Mouse (Mus musculus) limb, embryonic 14.5 days (tissue): ENCODE data around the gene Nav3. TPM values are rescaled to one million over a fixed set of nuclear protein-coding genes. Genes with fewer than 3 reads are reported as not detected.
A peak's percentile ranks its signal among the peaks of the same experiment; 100 is the strongest.
"Not testable (repeated sequence)": the region's sequence is repeated elsewhere in the genome, so short reads cannot be mapped to it uniquely, and the experiment has no call there.

ENCODE experiments used
- ATAC-seq: fragments of 200-750 bp; cut with Nextera tagmentation; 2 replicates; pipeline ENCODE4 v1.8.0; 2017; ENCODE audit warnings: low read depth, moderate number of reproducible peaks, moderate TSS enrichment; ENCODE audit not compliant: low FRiP score
- DNase-seq: peaks from one replicate; pipeline ENCODE4 v3.0.0-alpha.2; 2015; ENCODE audit warnings: low spot score
- H3K27ac ChIP-seq: fragments of 300-500 bp; sonication (generic); replicated peaks from 2 replicates; pipeline ENCODE4 v1.5.1; 2014; ENCODE audit warnings: low read depth, mild to moderate bottlenecking, low read length, moderate library complexity, mixed read lengths
- H3K27me3 ChIP-seq: fragments of 300-500 bp; sonication (generic); 2 replicates; pipeline ENCODE4 v1.6.1; 2014; ENCODE audit warnings: low read length, mixed read lengths; ENCODE audit not compliant: control insufficient read depth, insufficient read depth
- H3K36me3 ChIP-seq: fragments of 300-500 bp; sonication (generic); 2 replicates; pipeline ENCODE4 v1.6.1; 2014; ENCODE audit warnings: mild to moderate bottlenecking, low read length, moderate library complexity, mixed read lengths; ENCODE audit not compliant: control insufficient read depth, insufficient read depth
- H3K4me1 ChIP-seq: fragments of 300-500 bp; sonication (generic); 2 replicates; pipeline ENCODE4 v1.6.1; 2014; ENCODE audit warnings: antibody characterized with exemption, low read length, mixed read lengths; ENCODE audit not compliant: control insufficient read depth, insufficient read depth
- H3K4me2 ChIP-seq: fragments of 300-500 bp; sonication (generic); replicated peaks from 2 replicates; pipeline ENCODE4 v1.6.1; 2014; ENCODE audit warnings: low read depth, mild to moderate bottlenecking, low read length, moderate library complexity; ENCODE audit not compliant: severe bottlenecking
- H3K4me3 ChIP-seq: fragments of 300-500 bp; sonication (generic); replicated peaks from 2 replicates; pipeline ENCODE4 v1.5.1; 2014; ENCODE audit warnings: low read length
- H3K9ac ChIP-seq: fragments of 300-500 bp; sonication (generic); 2 replicates; pipeline ENCODE4 v1.6.1; 2014; ENCODE audit warnings: mild to moderate bottlenecking, low read depth, low read length, moderate library complexity; ENCODE audit not compliant: severe bottlenecking
- H3K9me3 ChIP-seq: fragments of 300-500 bp; sonication (generic); 2 replicates; pipeline ENCODE4 v1.6.1; 2016; ENCODE audit warnings: low read length; ENCODE audit not compliant: control insufficient read depth
- POLR2A ChIP-seq: fragments of 200-500 bp; IDR thresholded peaks from 2 replicates; pipeline ENCODE4 v1.8.0; 2012; ENCODE audit warnings: inconsistent platforms, mild to moderate bottlenecking, moderate library complexity, borderline replicate concordance; ENCODE audit not compliant: insufficient read depth, insufficient read length; ENCODE audit errors: extremely low read depth
- WGBS: fragments of 180-500 bp; shearing (Covaris S2); extraction: QIAGEN DNeasy Blood & Tissue Kit; methylation state at CpG from one replicate; pipeline ENCODE4 v1.1.7; 2014; 5-methylcytosine and 5-hydroxymethylcytosine counted together
- polyA plus RNA-seq, 2 experiments: library from polyadenylated mRNA; depleted of rRNA in 1 of 2; stranded (reverse) in 1 of 2; unstranded in 1 of 2; fragments of >200 nt; fragmentation: Nextera tagmentation in 1 of 2; extraction: Ambion mirVana in 1 of 2; gene quantifications; 2 replicates each; pipeline versions ENCODE4 v1.2.1 to v1.2.3; 2012 to 2014

Gene Nav3
- polyA plus RNA-seq, 2 experiments = 6.6 to 7.5 TPM

- no peak for TF ChIP-seq POLR2A
- no peak for DNase-seq
- Histone ChIP-seq H3K4me3 (no peak overlapping the region), H3K36me3 (no peaks in the 10 kb centered on the region), H3K27ac (no peak overlapping the region), H3K9ac (no peak overlapping the region), H3K4me2 (no peak overlapping the region), H3K4me1 (no peaks in the 10 kb centered on the region), H3K9me3 (no peaks in the 10 kb centered on the region), H3K27me3 (no peaks in the 10 kb centered on the region)
- WGBS = 76% methylated on average over 3 of the region's 3 CpGs
- ATAC-seq = no peak
Measured at GRCm38 (mm10) chr10:110022100-110022499, 433.9 kb downstream of the Nav3 start.

- DNase-seq = no peak
- Histone ChIP-seq H3K27me3 (no peaks in the 10 kb centered on the region), H3K4me2 (no peak overlapping the region), H3K9me3 (no peaks in the 10 kb centered on the region), H3K36me3 (no peaks in the 10 kb centered on the region), H3K9ac (no peak overlapping the region), H3K27ac (no peak overlapping the region), H3K4me3 (no peak overlapping the region), H3K4me1 (no peaks in the 10 kb centered on the region)
- WGBS = 53% methylated on average over 4 of the region's 4 CpGs
- ATAC-seq = peak; percentile 37; the same call in 1 of the 2 replicates
- TF ChIP-seq POLR2A = no peak
Measured at GRCm38 (mm10) chr10:110019266-110019866, 436.6 kb downstream of the Nav3 start.

- ATAC-seq, H3K36me3 ChIP-seq, H3K9me3 ChIP-seq, DNase-seq, H3K27ac ChIP-seq, H3K4me3 ChIP-seq, H3K4me2 ChIP-seq, H3K9ac ChIP-seq, H3K27me3 ChIP-seq, H3K4me1 ChIP-seq: not testable (repeated sequence)
- WGBS = 77% methylated on average over 5 of the region's 5 CpGs
Measured at GRCm38 (mm10) chr10:110001328-110001727, 454.7 kb downstream of the Nav3 start.

GRCm38 (mm10) chr10:110000755-110001247 lies 455.2 kb downstream of the Nav3 start:
- peak; percentile 50 for DNase-seq
- 26% methylated on average over 3 of the region's 3 CpGs for WGBS

GRCm38 (mm10) chr10:109999904-110000303 lies 456.1 kb downstream of the Nav3 start:
- DNase-seq = no peak
- TF ChIP-seq POLR2A = no peak
- Histone ChIP-seq H3K9ac (no peak overlapping the region), H3K27ac (peak overlapping the region; percentile 48; the same call in 1 of the 2 replicates), H3K9me3 (no peaks in the 10 kb centered on the region), H3K36me3 (no peaks in the 10 kb centered on the region), H3K4me3 (0 out of 2 replicates have a peak overlapping the region, but pooled peaks have one; percentile 5), H3K27me3 (no peaks in the 10 kb centered on the region), H3K4me2 (0 out of 2 replicates have a peak overlapping the region, but pooled peaks have one; percentile 15), H3K4me1 (no peaks in the 10 kb centered on the region)
- 54% methylated on average over 10 of the region's 10 CpGs for WGBS
- ATAC-seq = no peak

More at GRCm38 (mm10) chr10:110000755-110001247, 455.2 kb downstream of the Nav3 start:
- no peaks in the 10 kb centered on the region for H3K27me3 ChIP-seq
- no peak overlapping the region for H3K4me3 ChIP-seq
- no peak for TF ChIP-seq POLR2A
- peak; percentile 80 for ATAC-seq
- no peaks in the 10 kb centered on the region for H3K9me3 ChIP-seq
- no peak overlapping the region for H3K4me2 ChIP-seq
- no peak overlapping the region for H3K9ac ChIP-seq
- no peaks in the 10 kb centered on the region for H3K36me3 ChIP-seq
- 0 out of 2 replicates have a peak overlapping the region, but pooled peaks have one; percentile 52 for H3K27ac ChIP-seq
- no peaks in the 10 kb centered on the region for H3K4me1 ChIP-seq

- ATAC-seq (peak; percentile 50; the same call in 1 of the 2 replicates), DNase-seq (peak; percentile 47)
- no peak overlapping the region for H3K4me3 ChIP-seq
- WGBS = 66% methylated on average over 5 of the region's 5 CpGs
- H3K36me3 ChIP-seq = no peaks in the 10 kb centered on the region
- no peaks in the 10 kb centered on the region for H3K9me3 ChIP-seq
- no peaks in the 10 kb centered on the region for H3K4me1 ChIP-seq
- no peak overlapping the region for H3K9ac ChIP-seq
- no peak for TF ChIP-seq POLR2A
- H3K4me2 ChIP-seq = no peak overlapping the region
- no peak overlapping the region for H3K27ac ChIP-seq
- H3K27me3 ChIP-seq = no peaks in the 10 kb centered on the region
Measured at GRCm38 (mm10) chr10:109994302-109994701, 461.7 kb downstream of the Nav3 start.
